Mouse (Mus musculus) lung, postnatal 36 days (tissue): ENCODE measurements around the gene Gm28038.

Source experiments
- DNase-seq: peaks from one replicate; pipeline ENCODE4 v3.0.0; 2022; ENCODE audit warnings: mixed read lengths

The Gm28038 gene

GRCm38 (mm10) chr2:30280743-30281142 is at the start of gene Gm28038:
Gene Gm28038, plus strand, starts transcription at chr2:30281043.
- no peak for DNase-seq

- no peak for DNase-seq
Observed at GRCm38 (mm10) chr2:30235593-30235992, 45.2 kb upstream of the Gm28038 start.

GRCm38 (mm10) chr2:30236426-30237198 is 44.2 kb upstream of the Gm28038 start:
- no peak for DNase-seq

GRCm38 (mm10) chr2:30237199-30237880 is 43.5 kb upstream of the Gm28038 start, which contains the start of gene Lrrc8a:
Gene Lrrc8a, plus strand, starts transcription at chr2:30237715.
- peak; percentile 100 for DNase-seq

GRCm38 (mm10) chr2:30237881-30238280 is 43.0 kb upstream of the Gm28038 start:
- DNase-seq: peak; percentile 64

GRCm38 (mm10) chr2:30238906-30239465 is 41.9 kb upstream of the Gm28038 start:
- DNase-seq: no peak

- peak; percentile 83 for DNase-seq
Observed at GRCm38 (mm10) chr2:30239777-30240176, 41.1 kb upstream of the Gm28038 start.

- DNase-seq: no peak
Observed at GRCm38 (mm10) chr2:30240267-30240666, 40.6 kb upstream of the Gm28038 start, which contains the start of gene Gm28035. Gene Gm28035, plus strand, starts transcription at chr2:30240567.

- peak; percentile 92 for DNase-seq
Observed at GRCm38 (mm10) chr2:30242509-30242908, 38.3 kb upstream of the Gm28038 start.

GRCm38 (mm10) chr2:30243391-30243790 is 37.5 kb upstream of the Gm28038 start:
- no peak for DNase-seq

GRCm38 (mm10) chr2:30244595-30245178 is 36.2 kb upstream of the Gm28038 start:
- DNase-seq: no peak

GRCm38 (mm10) chr2:30247036-30247435 is 33.8 kb upstream of the Gm28038 start:
- no peak for DNase-seq

GRCm38 (mm10) chr2:30247681-30248080 is 33.2 kb upstream of the Gm28038 start:
- DNase-seq: no peak

GRCm38 (mm10) chr2:30249182-30249581 is 31.7 kb upstream of the Gm28038 start:
- DNase-seq: no peak

GRCm38 (mm10) chr2:30250166-30251128 is 30.4 kb upstream of the Gm28038 start:
- no peak for DNase-seq

- peak; percentile 70 for DNase-seq
Observed at GRCm38 (mm10) chr2:30251417-30252104, 29.3 kb upstream of the Gm28038 start.

- no peak for DNase-seq
Observed at GRCm38 (mm10) chr2:30252521-30252920, 28.3 kb upstream of the Gm28038 start.

- DNase-seq: no peak
Observed at GRCm38 (mm10) chr2:30253809-30254208, 27.0 kb upstream of the Gm28038 start.

GRCm38 (mm10) chr2:30255631-30256395 is 25.0 kb upstream of the Gm28038 start:
- no peak for DNase-seq

GRCm38 (mm10) chr2:30256616-30257350 is 24.1 kb upstream of the Gm28038 start:
- no peak for DNase-seq
